Mouse (Mus musculus) inflammation-experienced regulatory T-cells, adult 6 months (primary cell): Measurements from ENCODE around the gene Ube2r2. TPM values are rescaled to one million over a fixed set of nuclear protein-coding genes. Genes with fewer than 3 reads are reported as not detected.

Experiments used
- ATAC-seq: one replicate; pipeline ENCODE4 v1.8.0; 2017
- polyA plus RNA-seq, 3 experiments: library from polyadenylated mRNA; unstranded; fragments of 100-300 nt; shearing (Covaris generic); gene quantifications; one replicate each; pipeline ENCODE4 v1.2.1; 2017

The Ube2r2 gene
- polyA plus RNA-seq, 3 experiments from 2014 or later = 23.6 to 28.6 (median 25.6) TPM

GRCm38 (mm10) chr4:41179825-41180725, 44.5 kb downstream of the Ube2r2 start:
- no peak for ATAC-seq

GRCm38 (mm10) chr4:41189809-41190208, 54.3 kb downstream of the Ube2r2 start:
- ATAC-seq = no peak

- ATAC-seq = no peak
Measured at GRCm38 (mm10) chr4:41192544-41193512, 57.3 kb downstream of the Ube2r2 start.

GRCm38 (mm10) chr4:41195328-41195727, 59.8 kb downstream of the Ube2r2 start:
- ATAC-seq = no peak

GRCm38 (mm10) chr4:41196861-41197610, 61.5 kb downstream of the Ube2r2 start:
- no peak for ATAC-seq

GRCm38 (mm10) chr4:41202135-41202534, 66.6 kb downstream of the Ube2r2 start:
- no peak for ATAC-seq

- ATAC-seq = no peak
Measured at GRCm38 (mm10) chr4:41205751-41206150, 70.2 kb downstream of the Ube2r2 start.

- ATAC-seq = no peak
Measured at GRCm38 (mm10) chr4:41208050-41208449, 72.5 kb downstream of the Ube2r2 start.

- no peak for ATAC-seq
Measured at GRCm38 (mm10) chr4:41225412-41225811, 89.9 kb downstream of the Ube2r2 start.

- ATAC-seq = no peak
Measured at GRCm38 (mm10) chr4:41226351-41226750, 90.8 kb downstream of the Ube2r2 start.

GRCm38 (mm10) chr4:41235621-41236020, 100.1 kb downstream of the Ube2r2 start:
- ATAC-seq = no peak

- ATAC-seq = peak; percentile 60
Measured at GRCm38 (mm10) chr4:41240916-41241315, 105.4 kb downstream of the Ube2r2 start.

Other genes with a start within 250 kb of the Ube2r2 start
- not detected for gene Spink4, start 215.7 kb upstream of the Ube2r2 start, polyA plus RNA-seq
- gene Bag1, start 187.4 kb upstream of the Ube2r2 start, polyA plus RNA-seq = 10 to 100 TPM; 10.0 to 16.1 (median 14.4) TPM
- 100 to 1,000 TPM; 103 to 141 (median 119) TPM for gene Chmp5, start 187.3 kb upstream of the Ube2r2 start, polyA plus RNA-seq
- gene Nfx1, start 164.8 kb upstream of the Ube2r2 start, polyA plus RNA-seq = 100 to 1,000 TPM in 2 of 3 experiments, 10 to 100 TPM in 1; 76.3 to 164 (median 120) TPM
- under 1 TPM in 2 of 3 experiments, not detected in 1; 0.31 to 0.46 TPM for gene Aqp7, start 87.6 kb upstream of the Ube2r2 start, polyA plus RNA-seq
- gene Aqp3, start 37.6 kb upstream of the Ube2r2 start, polyA plus RNA-seq = 10 to 100 TPM; 15.2 to 21.2 (median 15.4) TPM
- gene Nol6, start 11.3 kb upstream of the Ube2r2 start, polyA plus RNA-seq = 10 to 100 TPM; 14.5 to 20.3 (median 15.7) TPM
- gene Ubap2, start 139.4 kb downstream of the Ube2r2 start, polyA plus RNA-seq = 10 to 100 TPM; 14.9 to 27.8 (median 18.4) TPM
- 10 to 100 TPM; 21.6 to 32.7 (median 25.1) TPM for gene Dcaf12, start 179.1 kb downstream of the Ube2r2 start, polyA plus RNA-seq
- 10 to 100 TPM; 24.2 to 34.2 (median 31.8) TPM for gene Ubap1, start 213.3 kb downstream of the Ube2r2 start, polyA plus RNA-seq